Mouse (Mus musculus) urinary bladder, adult 18-20 months (tissue): ENCODE data around the gene Htra2.
A peak's percentile ranks its signal among the peaks of the same experiment; 100 is the strongest.

ENCODE experiments used
- DNase-seq, 2 experiments: peaks; one replicate each; pipeline ENCODE4 v3.0.0; 2022; ENCODE audit warnings: low spot score in 2 of 2, mixed read lengths in 2 of 2

The Htra2 gene

GRCm38 (mm10) chr6:83031921-83032590 lies 23.0 kb downstream of the Htra2 start:
- DNase-seq = no peak

- DNase-seq = no peak
These were observed 24.0 kb downstream of the Htra2 start for GRCm38 (mm10) chr6:83031111-83031510.

GRCm38 (mm10) chr6:83029777-83030176 lies 25.3 kb downstream of the Htra2 start:
- no peak for DNase-seq

- DNase-seq = no peak
These were observed 27.4 kb downstream of the Htra2 start for GRCm38 (mm10) chr6:83027706-83028105.

GRCm38 (mm10) chr6:83027293-83027692 lies 27.8 kb downstream of the Htra2 start:
- DNase-seq = no peak

GRCm38 (mm10) chr6:83025221-83025620 lies 29.9 kb downstream of the Htra2 start:
- no peak for DNase-seq

- DNase-seq = no peak
These were observed 30.7 kb downstream of the Htra2 start for GRCm38 (mm10) chr6:83024421-83024820.

- no peak for DNase-seq
These were observed 31.3 kb downstream of the Htra2 start for GRCm38 (mm10) chr6:83023786-83024185.

GRCm38 (mm10) chr6:83023008-83023407 lies 32.1 kb downstream of the Htra2 start:
- DNase-seq = no peak

- no peak for DNase-seq
These were observed 34.1 kb downstream of the Htra2 start for GRCm38 (mm10) chr6:83020836-83021593.

GRCm38 (mm10) chr6:83020121-83020520 lies 35.0 kb downstream of the Htra2 start:
- DNase-seq = no peak

- no peak for DNase-seq
These were observed 36.0 kb downstream of the Htra2 start for GRCm38 (mm10) chr6:83019044-83019443.

GRCm38 (mm10) chr6:83017190-83017589 lies 37.9 kb downstream of the Htra2 start:
- DNase-seq = peak in 1 of 2 experiments; percentile 53

- DNase-seq = no peak
These were observed 39.3 kb downstream of the Htra2 start for GRCm38 (mm10) chr6:83015749-83016148.

GRCm38 (mm10) chr6:83014482-83015466 lies 40.3 kb downstream of the Htra2 start:
- DNase-seq = no peak

- DNase-seq = no peak
These were observed 41.6 kb downstream of the Htra2 start for GRCm38 (mm10) chr6:83013444-83013843.

- DNase-seq = no peak
These were observed 43.3 kb downstream of the Htra2 start for GRCm38 (mm10) chr6:83011756-83012155.

- no peak for DNase-seq
These were observed 43.8 kb downstream of the Htra2 start for GRCm38 (mm10) chr6:83011255-83011654.

GRCm38 (mm10) chr6:83010010-83010409 lies 45.1 kb downstream of the Htra2 start:
- DNase-seq = no peak

GRCm38 (mm10) chr6:83008659-83009058 lies 46.4 kb downstream of the Htra2 start:
- DNase-seq = no peak

GRCm38 (mm10) chr6:83006114-83006513 lies 49.0 kb downstream of the Htra2 start:
- no peak for DNase-seq

GRCm38 (mm10) chr6:83005444-83006011 lies 49.5 kb downstream of the Htra2 start:
- peak in 1 of 2 experiments; percentile 22 for DNase-seq
